Mouse (Mus musculus): ENCODE data around the gene Zcchc13. TPM values are rescaled to one million over a fixed set of nuclear protein-coding genes. Genes with fewer than 3 reads are reported as not detected.

Zcchc13 gene
- not detected in 2 replicates for polyA plus RNA-seq (2015; fragmentation: Nextera tagmentation; extraction: Ambion mirVana)

DNA sequence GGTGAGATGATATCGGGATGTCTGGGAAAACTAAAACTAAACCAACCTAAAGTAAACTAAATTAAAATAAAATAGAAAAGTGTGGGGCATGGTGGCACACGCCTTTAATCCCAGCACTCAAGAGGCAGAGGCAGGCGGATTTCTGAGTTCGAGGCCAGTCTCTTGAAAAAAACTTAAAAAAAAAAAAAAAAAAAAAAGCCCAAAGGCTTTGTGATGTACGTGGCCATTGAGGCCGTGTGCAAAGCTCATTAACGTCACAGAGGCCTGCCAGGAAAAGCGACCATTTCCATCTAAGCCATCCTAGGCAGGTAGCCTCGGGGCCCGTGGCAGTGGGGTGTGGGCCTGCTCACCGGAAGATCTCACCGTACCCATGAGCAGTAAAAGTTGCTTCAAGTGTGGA is at the start of gene Zcchc13:
Gene Zcchc13 (plus strand): TSS at position 284 of the 400 bp plus-strand sequence.
- Histone ChIP-seq H3K9me3 (no peaks in the 10 kb centered on the region), H3K36me3 (no peaks in the 10 kb centered on the region), H3K4me2 (no peak within 1 kb of the TSS), H3K4me1 (no peaks in the 10 kb centered on the region), H3K9ac (no peak within 1 kb of the TSS), H3K4me3 (no peak within 1 kb of the TSS), H3K27ac (no peak within 1 kb of the TSS), H3K27me3 (0 out of 2 replicates have a peak, but pooled peaks cover 3% of the 10 kb centered on the region)
- WGBS, result 87% methylated on average over 12 of the region's 12 CpGs
- ATAC-seq (ENCODE audit: borderline replicate concordance, extremely low read depth, low FRiP score, low TSS enrichment), result no peak

GRCm38 (mm10) chrX:103584262-103584661 is 46.1 kb upstream of the Zcchc13 start:
- no peak overlapping the region for H3K4me3 ChIP-seq
- no peak overlapping the region for H3K4me2 ChIP-seq
- no peaks in the 10 kb centered on the region for H3K4me1 ChIP-seq
- H3K9me3 ChIP-seq, result no peaks in the 10 kb centered on the region
- H3K36me3 ChIP-seq, result 0 out of 2 replicates have a peak, but pooled peaks cover under 1% of the 10 kb centered on the region
- no peak overlapping the region for H3K27ac ChIP-seq
- H3K9ac ChIP-seq, result no peak overlapping the region
- no peak for ATAC-seq (ENCODE audit: borderline replicate concordance, extremely low read depth, low FRiP score, low TSS enrichment)
- no peaks in the 10 kb centered on the region for H3K27me3 ChIP-seq
- 45% methylated on average over 1 of the region's 1 CpGs for WGBS

DNA sequence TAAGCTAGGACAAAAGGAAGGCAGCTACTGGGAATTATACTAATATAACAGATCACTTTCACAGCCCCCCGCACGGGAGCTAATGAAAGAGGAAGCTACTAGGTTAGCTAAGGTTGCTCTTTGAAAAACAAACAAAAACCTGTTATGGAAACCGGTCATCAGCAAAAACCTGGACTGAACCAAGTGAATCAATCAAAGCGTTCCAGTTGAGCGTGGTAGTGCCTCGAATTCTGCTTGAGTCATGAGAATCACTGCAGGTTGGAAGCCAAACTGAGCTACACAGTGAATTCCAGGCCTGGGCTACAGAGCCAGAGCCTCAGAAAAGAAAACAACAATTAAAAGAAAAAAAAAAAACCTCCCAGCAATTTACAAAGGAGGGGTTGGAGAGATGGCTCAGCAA is 38.3 kb upstream of the Zcchc13 start:
- no peaks in the 10 kb centered on the region for H3K27me3 ChIP-seq
- no peak overlapping the region for H3K4me2 ChIP-seq
- H3K9ac ChIP-seq, result no peak overlapping the region
- no peak overlapping the region for H3K27ac ChIP-seq
- ATAC-seq (ENCODE audit: borderline replicate concordance, extremely low read depth, low FRiP score, low TSS enrichment), result no peak
- H3K4me3 ChIP-seq, result no peak overlapping the region
- no peaks in the 10 kb centered on the region for H3K4me1 ChIP-seq
- H3K9me3 ChIP-seq, result no peaks in the 10 kb centered on the region
- peaks cover 12% of the 10 kb centered on the region for H3K36me3 ChIP-seq
- 76% methylated on average over 6 of the region's 6 CpGs for WGBS

DNA sequence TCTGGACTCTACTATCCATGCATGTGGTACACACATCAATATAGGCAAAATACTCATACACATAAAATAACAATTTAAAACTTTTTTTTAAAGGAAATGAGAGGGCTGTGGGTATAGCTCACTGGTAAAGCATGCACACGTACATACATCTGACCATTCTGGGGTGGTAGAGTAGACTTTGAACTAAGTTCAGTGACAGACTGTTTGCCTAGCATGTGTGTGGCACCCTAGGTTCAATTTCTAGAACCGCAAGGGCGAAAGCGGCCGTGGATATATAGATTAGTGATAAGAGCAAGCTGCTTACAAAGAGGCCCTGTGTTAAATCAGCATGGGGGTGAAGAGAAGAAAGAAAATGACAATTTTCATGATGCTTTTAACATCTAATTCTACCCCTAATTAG is 27.8 kb upstream of the Zcchc13 start:
- Histone ChIP-seq H3K9ac (no peak overlapping the region), H3K4me2 (no peak overlapping the region), H3K27ac (no peak overlapping the region), H3K27me3 (no peaks in the 10 kb centered on the region), H3K9me3 (no peaks in the 10 kb centered on the region), H3K36me3 (peaks cover 52% of the 10 kb centered on the region), H3K4me3 (no peak overlapping the region), H3K4me1 (no peaks in the 10 kb centered on the region)
- no peak for ATAC-seq (ENCODE audit: borderline replicate concordance, extremely low read depth, low FRiP score, low TSS enrichment)
- WGBS, result 94% methylated on average over 5 of the region's 5 CpGs

DNA sequence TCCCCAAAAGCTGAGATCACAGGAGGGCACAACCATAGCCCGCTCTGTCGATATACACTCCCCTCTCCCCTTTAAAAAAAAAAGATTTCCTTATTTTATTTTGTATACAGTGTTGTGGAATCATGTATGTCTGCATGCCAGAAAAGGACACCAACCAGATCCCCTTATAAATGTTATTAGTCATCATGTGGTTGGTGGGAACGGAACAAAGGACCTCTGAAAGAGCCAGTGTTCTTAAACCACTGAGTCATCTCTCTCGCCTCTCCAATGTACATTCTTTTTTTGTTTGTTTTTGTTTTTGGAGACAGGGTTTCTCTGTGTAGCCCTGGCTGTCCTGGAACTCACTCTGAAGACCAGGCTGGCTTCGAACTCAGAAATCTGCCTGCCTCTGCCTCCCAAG is 26.2 kb upstream of the Zcchc13 start:
- H3K9ac ChIP-seq, result no peak overlapping the region
- no peaks in the 10 kb centered on the region for H3K27me3 ChIP-seq
- H3K4me2 ChIP-seq, result no peak overlapping the region
- H3K36me3 ChIP-seq, result peaks cover 59% of the 10 kb centered on the region
- H3K9me3 ChIP-seq, result no peaks in the 10 kb centered on the region
- no peak overlapping the region for H3K27ac ChIP-seq
- no peaks in the 10 kb centered on the region for H3K4me1 ChIP-seq
- WGBS, result 86% methylated on average over 5 of the region's 5 CpGs
- H3K4me3 ChIP-seq, result no peak overlapping the region
- no peak for ATAC-seq (ENCODE audit: borderline replicate concordance, extremely low read depth, low FRiP score, low TSS enrichment)

DNA sequence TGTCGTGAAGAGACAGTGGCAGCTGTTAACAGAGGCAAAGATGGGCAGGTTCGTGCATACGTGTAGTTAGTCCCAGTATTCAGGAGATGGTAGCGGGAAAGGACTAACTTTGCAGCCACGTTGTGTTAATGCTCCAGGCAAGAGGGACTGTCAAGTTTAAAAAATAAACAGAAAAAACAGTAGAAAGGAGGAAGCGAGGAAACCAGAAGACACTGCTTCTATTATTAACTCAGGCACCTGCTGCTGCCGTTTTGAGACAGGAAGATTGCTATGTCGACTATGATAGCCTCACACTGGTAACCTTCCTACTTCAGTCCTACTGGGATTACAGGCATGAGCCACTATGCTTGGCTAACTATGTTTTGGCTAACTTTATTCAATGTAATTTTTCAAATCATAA is 24.9 kb upstream of the Zcchc13 start:
- H3K36me3 ChIP-seq, result peaks cover 62% of the 10 kb centered on the region
- WGBS, result 82% methylated on average over 8 of the region's 8 CpGs

GRCm38 (mm10) chrX:103610401-103610800 is 20.0 kb upstream of the Zcchc13 start:
- Histone ChIP-seq H3K27ac (no peak overlapping the region), H3K27me3 (no peaks in the 10 kb centered on the region), H3K36me3 (peaks cover 45% of the 10 kb centered on the region), H3K4me3 (no peak overlapping the region), H3K4me1 (no peaks in the 10 kb centered on the region), H3K9ac (no peak overlapping the region), H3K4me2 (no peak overlapping the region), H3K9me3 (no peaks in the 10 kb centered on the region)
- no peak for ATAC-seq (ENCODE audit: borderline replicate concordance, extremely low read depth, low FRiP score, low TSS enrichment)
- WGBS, result 94% methylated on average over 5 of the region's 5 CpGs

More for the DNA sequence above, 24.9 kb upstream of the Zcchc13 start:
- H3K4me1 ChIP-seq, result no peaks in the 10 kb centered on the region
- H3K27ac ChIP-seq, result no peak overlapping the region
- no peaks in the 10 kb centered on the region for H3K27me3 ChIP-seq
- H3K4me2 ChIP-seq, result no peak overlapping the region
- no peak overlapping the region for H3K9ac ChIP-seq
- H3K4me3 ChIP-seq, result no peak overlapping the region
- no peaks in the 10 kb centered on the region for H3K9me3 ChIP-seq
- ATAC-seq (ENCODE audit: borderline replicate concordance, extremely low read depth, low FRiP score, low TSS enrichment), result no peak

DNA sequence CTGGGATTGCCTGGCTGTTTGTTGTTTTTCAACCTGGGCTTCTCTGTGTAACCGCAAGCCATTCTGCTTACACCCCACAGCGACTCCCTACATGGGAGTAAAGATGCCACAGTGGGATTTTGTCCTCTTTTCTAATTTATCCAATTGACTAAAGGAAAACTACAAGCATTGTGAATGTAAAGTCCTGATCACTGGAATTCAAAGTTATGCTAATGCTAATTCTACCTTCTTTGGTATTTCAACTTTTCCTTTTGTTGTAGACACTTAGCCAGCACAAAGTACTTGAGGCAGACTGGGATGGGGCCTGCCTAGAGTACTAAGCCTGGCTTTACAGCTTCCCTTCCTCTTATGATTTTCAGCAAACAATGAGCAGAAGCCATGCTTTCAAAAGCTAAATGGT is 18.9 kb upstream of the Zcchc13 start:
- Histone ChIP-seq H3K4me1 (no peaks in the 10 kb centered on the region), H3K27ac (no peak overlapping the region), H3K36me3 (peaks cover 37% of the 10 kb centered on the region), H3K27me3 (no peaks in the 10 kb centered on the region), H3K9ac (no peak overlapping the region), H3K4me2 (no peak overlapping the region), H3K9me3 (no peaks in the 10 kb centered on the region), H3K4me3 (no peak overlapping the region)
- WGBS, result 95% methylated on average over 2 of the region's 2 CpGs
- ATAC-seq (ENCODE audit: borderline replicate concordance, extremely low read depth, low FRiP score, low TSS enrichment), result no peak

- no peak overlapping the region for H3K4me3 ChIP-seq
- peaks cover 16% of the 10 kb centered on the region; the same call in 1 of the 2 replicates for H3K36me3 ChIP-seq
- 0 out of 2 replicates have a peak, but pooled peaks cover 5% of the 10 kb centered on the region for H3K4me1 ChIP-seq
- H3K4me2 ChIP-seq, result no peak overlapping the region
- ATAC-seq (ENCODE audit: borderline replicate concordance, extremely low read depth, low FRiP score, low TSS enrichment), result no peak
- H3K27ac ChIP-seq, result no peak overlapping the region
- no peaks in the 10 kb centered on the region for H3K27me3 ChIP-seq
- no peak overlapping the region for H3K9ac ChIP-seq
- WGBS, result 95% methylated on average over 24 of the region's 24 CpGs
- H3K9me3 ChIP-seq, result no peaks in the 10 kb centered on the region
These were observed 15.6 kb upstream of the Zcchc13 start for GRCm38 (mm10) chrX:103614700-103615233.

- 70% methylated on average over 4 of the region's 4 CpGs for WGBS
- Histone ChIP-seq H3K9me3 (no peaks in the 10 kb centered on the region), H3K4me2 (peak overlapping the region; percentile 57), H3K27me3 (no peaks in the 10 kb centered on the region), H3K27ac (peak overlapping the region; percentile 97; the same call in 1 of the 2 replicates), H3K36me3 (peaks cover 14% of the 10 kb centered on the region; the same call in 1 of the 2 replicates), H3K9ac (peak overlapping the region; percentile 50), H3K4me1 (0 out of 2 replicates have a peak, but pooled peaks cover 5% of the 10 kb centered on the region), H3K4me3 (peak overlapping the region; percentile 47)
- no peak for ATAC-seq (ENCODE audit: borderline replicate concordance, extremely low read depth, low FRiP score, low TSS enrichment)
These were observed 14.9 kb upstream of the Zcchc13 start for GRCm38 (mm10) chrX:103615453-103615852.

DNA sequence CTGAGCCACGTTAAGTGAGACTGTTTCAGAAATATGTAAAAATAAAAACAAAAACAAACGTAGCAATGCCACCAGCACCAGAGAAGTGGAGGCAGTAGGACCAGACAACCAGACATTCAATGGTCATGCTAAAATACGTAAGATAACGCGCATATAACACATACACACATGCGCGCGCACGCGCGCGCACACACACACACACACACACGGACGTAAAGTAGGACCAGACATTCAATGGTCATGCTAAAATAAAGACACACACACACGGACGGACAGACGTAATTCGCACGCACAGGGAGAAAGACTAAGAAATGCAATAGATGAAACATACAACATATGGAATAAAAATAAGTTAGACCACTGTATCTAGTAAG is 14.2 kb upstream of the Zcchc13 start:
- Histone ChIP-seq H3K9me3 (no peaks in the 10 kb centered on the region), H3K4me1 (0 out of 2 replicates have a peak, but pooled peaks cover 5% of the 10 kb centered on the region), H3K4me2 (peak overlapping the region; percentile 57), H3K27me3 (no peaks in the 10 kb centered on the region), H3K4me3 (peak overlapping the region; percentile 47), H3K27ac (peak overlapping the region; percentile 97), H3K9ac (peak overlapping the region; percentile 50), H3K36me3 (peaks cover 14% of the 10 kb centered on the region; the same call in 1 of the 2 replicates)
- WGBS, result 12% methylated on average over 19 of the region's 19 CpGs
- peak; percentile 50; the same call in 1 of the 2 replicates for ATAC-seq (ENCODE audit: borderline replicate concordance, extremely low read depth, low FRiP score, low TSS enrichment)

- peak; percentile 96 for ATAC-seq (ENCODE audit: borderline replicate concordance, extremely low read depth, low FRiP score, low TSS enrichment)
These were observed 13.6 kb upstream of the Zcchc13 start for GRCm38 (mm10) chrX:103616536-103617404.

More at GRCm38 (mm10) chrX:103616536-103617404, 13.6 kb upstream of the Zcchc13 start:
- Histone ChIP-seq H3K27me3 (no peaks in the 10 kb centered on the region), H3K9ac (peak overlapping the region; percentile 50), H3K9me3 (no peaks in the 10 kb centered on the region), H3K27ac (peak overlapping the region; percentile 97), H3K4me3 (peak overlapping the region; percentile 47), H3K4me2 (peak overlapping the region; percentile 57), H3K36me3 (peaks cover 10% of the 10 kb centered on the region; the same call in 1 of the 2 replicates), H3K4me1 (0 out of 2 replicates have a peak, but pooled peaks cover 5% of the 10 kb centered on the region)
- WGBS, result under 1% methylated on average over 21 of the region's 50 CpGs
